Mouse (Mus musculus) testis, adult 2 months (tissue): ENCODE results near the gene Cfap126.
"Not testable (repeated sequence)": the region's sequence is repeated elsewhere in the genome, so short reads cannot be mapped to it uniquely, and the experiment has no call there.

ENCODE experiments used
- CTCF ChIP-seq: fragments of 200-500 bp; IDR thresholded peaks from 2 replicates; pipeline ENCODE4 v1.5.1; 2012; ENCODE audit warnings: low read depth, mild to moderate bottlenecking, inconsistent platforms, low read length, moderate library complexity; ENCODE audit not compliant: control insufficient read depth, insufficient read depth, insufficient replicate concordance
- POLR2A ChIP-seq: fragments of 200-500 bp; IDR thresholded peaks from 2 replicates; pipeline ENCODE4 v1.6.1; 2012; ENCODE audit warnings: low read depth, mild to moderate bottlenecking, inconsistent platforms, low read length, moderate library complexity; ENCODE audit not compliant: control insufficient read depth

- TF ChIP-seq CTCF, POLR2A: not testable (repeated sequence)
These were observed 36.5 kb upstream of the Cfap126 start for GRCm38 (mm10) chr1:171077192-171077591.
